Mouse (Mus musculus) T-helper 17 cell (primary cell): ENCODE measurements around the gene Lmtk3.

ENCODE experiments used
- in situ Hi-C, 2 experiments: fragments of 300-600 bp; cut with MboI, MseI; formaldehyde crosslinking; loops; 1 replicate in 1 of 2; 2 replicates in 1 of 2; pipeline ENCODE4 v1.15.1; 2025; ENCODE audit warnings: high pct_unique_total_duplicates in 2 of 2

Gene Lmtk3

DNA sequence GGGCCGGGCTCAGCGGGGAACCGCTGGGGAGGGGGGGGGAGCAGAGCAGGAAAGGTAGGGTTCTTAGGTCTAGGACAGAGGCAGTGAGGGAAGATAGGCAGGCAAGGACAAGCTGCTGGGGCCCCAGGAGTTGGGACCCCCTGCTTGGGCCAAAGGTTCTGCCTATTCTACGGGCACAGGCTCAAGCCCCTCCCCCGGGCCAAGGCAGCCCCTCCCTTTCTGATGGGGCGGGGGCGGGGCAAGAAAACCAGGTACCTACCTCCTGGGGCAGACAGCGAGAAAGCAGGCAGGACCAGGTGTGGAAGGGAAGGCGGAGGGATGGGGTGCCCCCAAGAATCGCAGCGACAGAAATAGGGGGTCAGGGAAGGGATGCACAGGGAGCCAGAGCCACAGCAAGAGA lies 24.9 kb downstream of the Lmtk3 start:
- in situ Hi-C loops: loop anchor here in 1 of 2 experiments (5.0 kb wide), 1 partner anchor 76 kb away; no protein-coding TSS in a partner anchor

- in situ Hi-C loops: loop anchor here in 1 of 2 experiments (5.0 kb wide), 1 partner anchor 77 kb away; no protein-coding TSS in a partner anchor
Observed at GRCm38 (mm10) chr7:45809276-45810075, 25.9 kb downstream of the Lmtk3 start.

DNA sequence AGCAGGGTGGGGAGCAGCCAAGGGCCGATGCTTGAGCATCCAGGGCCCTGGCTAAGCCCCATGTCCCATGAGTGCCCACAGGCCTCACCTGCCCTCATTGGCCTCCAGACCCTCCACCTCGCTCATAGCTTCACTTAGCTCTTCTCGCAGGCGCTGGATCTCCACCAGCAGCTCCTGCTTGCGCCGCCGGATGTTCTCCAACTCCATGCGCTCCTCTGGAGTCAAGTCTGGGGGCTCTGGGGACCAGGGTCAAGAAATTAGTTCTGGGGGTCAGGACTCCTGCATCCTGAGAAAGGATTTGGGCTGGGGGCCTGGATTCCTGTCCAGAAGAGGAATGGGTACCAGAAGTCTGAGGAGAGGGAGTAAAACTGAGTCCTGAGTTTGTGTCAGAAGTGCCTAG lies 29.4 kb downstream of the Lmtk3 start:
- in situ Hi-C loops: no loop called here

DNA sequence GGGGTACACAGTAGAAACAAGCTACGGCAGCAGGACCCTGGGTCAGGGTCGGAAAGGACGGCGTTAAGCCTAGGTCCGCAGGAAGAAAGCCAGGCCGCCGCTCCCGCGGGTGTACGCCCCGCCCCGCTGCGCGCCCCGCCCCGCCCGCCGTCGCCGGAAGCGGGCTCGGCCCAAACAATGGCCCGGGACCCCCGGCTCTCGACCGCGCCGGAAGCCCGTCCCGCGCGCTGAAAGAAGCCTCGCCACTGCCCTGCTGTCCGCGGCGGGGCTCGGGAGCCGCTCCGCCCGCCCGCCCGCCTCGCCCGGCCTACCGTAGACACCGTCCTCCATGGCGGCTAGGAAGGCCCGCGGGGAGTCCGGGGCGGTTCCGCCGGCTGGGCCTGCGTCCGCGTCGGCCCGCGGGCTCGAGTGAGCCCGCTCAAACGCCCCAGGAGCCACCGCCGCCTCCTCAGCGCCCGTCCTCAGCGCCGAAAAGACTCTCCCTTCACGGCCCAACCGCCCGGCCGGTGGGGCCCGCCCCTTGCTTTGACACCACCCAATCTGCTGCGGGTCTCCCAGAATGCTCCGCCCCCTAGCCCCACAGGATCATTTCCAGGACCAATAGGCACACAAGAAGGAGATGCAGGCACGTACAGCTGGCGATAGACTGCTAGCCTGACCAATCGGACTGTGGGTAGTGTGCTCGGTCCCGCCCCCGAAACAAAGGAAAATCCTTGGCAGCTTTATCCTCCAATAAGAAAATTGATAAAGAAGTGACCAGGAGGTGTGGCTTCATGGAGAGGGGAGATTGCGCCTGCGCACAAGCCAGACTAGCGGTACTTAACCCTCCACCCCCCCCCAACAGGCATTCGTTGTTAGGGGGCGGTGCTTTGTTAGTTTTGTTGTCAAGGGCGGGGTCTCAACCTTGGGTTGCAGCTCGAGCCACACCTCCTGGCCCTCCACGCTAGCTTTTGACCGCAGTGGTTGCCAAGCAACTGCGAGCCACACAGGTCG lies 30.5 kb downstream of the Lmtk3 start, which contains the start of gene Cyth2:
TSS of gene Cyth2 (minus strand) at position 795 of the 993 bp plus-strand sequence.
- in situ Hi-C loops: no loop called here

DNA sequence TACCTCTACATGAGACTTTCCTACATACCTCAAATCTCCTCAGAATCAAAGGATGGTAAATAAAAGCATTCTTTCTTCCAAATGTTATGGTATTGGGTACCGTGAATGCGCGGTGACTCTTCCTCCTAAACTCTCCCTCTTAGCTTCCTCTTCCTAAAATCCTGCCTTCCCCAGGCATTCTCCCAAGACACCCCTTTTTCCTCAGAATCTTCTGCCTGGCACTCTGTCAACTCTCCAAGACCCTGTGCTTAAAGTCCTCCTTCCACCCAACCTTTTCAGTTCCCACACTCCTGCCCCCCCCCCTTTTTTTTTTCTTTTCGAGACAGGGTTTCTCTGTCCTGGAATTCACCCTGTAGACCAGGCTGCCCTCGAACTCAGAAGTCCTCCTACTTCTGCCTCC lies 31.3 kb downstream of the Lmtk3 start:
- in situ Hi-C loops: no loop called here

- in situ Hi-C loops: no loop called here
Observed at GRCm38 (mm10) chr7:45815323-45815983, 31.9 kb downstream of the Lmtk3 start.

GRCm38 (mm10) chr7:45815984-45816351 lies 32.4 kb downstream of the Lmtk3 start:
- in situ Hi-C loops: no loop called here

DNA sequence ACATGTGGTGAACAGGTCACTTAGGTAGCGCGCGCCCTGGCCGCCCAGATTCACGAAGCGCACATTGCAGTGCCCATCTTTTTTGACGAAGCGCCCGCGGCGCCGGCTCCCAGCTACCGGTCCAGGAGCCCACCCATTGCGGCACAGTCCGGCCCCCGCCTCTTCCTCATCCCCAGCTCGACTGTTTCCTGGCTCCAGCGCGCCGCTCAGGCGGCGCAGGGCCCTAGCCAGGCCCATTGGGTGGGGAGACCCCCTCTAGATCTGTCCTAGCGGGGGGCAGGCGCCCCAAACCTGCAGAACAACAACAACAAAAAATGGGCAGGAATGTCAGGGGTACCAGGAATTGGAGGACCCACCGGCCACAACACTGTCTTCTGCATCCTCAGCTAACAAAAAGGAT lies 36.3 kb downstream of the Lmtk3 start:
- in situ Hi-C loops: no loop called here

DNA sequence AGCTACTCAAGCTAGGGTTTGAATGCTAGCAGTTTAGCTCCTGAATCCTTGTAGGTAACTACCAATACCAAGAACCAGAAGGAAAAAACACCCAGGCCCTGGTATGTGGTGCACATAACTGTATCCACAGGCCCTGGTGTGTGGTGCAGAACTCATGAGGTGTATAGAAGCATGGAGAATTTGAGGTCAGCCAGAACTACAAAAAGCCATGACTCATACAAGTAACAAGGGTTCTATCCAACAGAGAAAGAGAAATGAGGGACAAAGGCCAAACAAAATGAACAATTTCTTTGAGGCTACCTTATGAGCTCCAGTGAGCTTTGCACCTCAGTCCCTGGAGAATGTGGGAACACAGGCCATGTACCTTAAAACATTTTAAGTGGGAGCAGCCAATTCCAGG lies 37.4 kb downstream of the Lmtk3 start:
- in situ Hi-C loops: no loop called here

GRCm38 (mm10) chr7:45824598-45824997 lies 41.1 kb downstream of the Lmtk3 start, which contains the start of gene Kcnj14:
Gene Kcnj14, minus strand, starts transcription at chr7:45824782.
- in situ Hi-C loops: no loop called here

GRCm38 (mm10) chr7:45826631-45827030 lies 43.1 kb downstream of the Lmtk3 start:
- in situ Hi-C loops: no loop called here

GRCm38 (mm10) chr7:45830427-45831127 lies 47.0 kb downstream of the Lmtk3 start, which contains the start of gene Grwd1:
Gene Grwd1, minus strand, starts transcription at chr7:45830944.
- in situ Hi-C loops: no loop called here

- in situ Hi-C loops: no loop called here
Observed at GRCm38 (mm10) chr7:45831128-45831525, 47.6 kb downstream of the Lmtk3 start.

- in situ Hi-C loops: no loop called here
Observed at GRCm38 (mm10) chr7:45832428-45832827, 48.9 kb downstream of the Lmtk3 start.

- in situ Hi-C loops: no loop called here
Observed at GRCm38 (mm10) chr7:45833148-45833790, 49.7 kb downstream of the Lmtk3 start.

- in situ Hi-C loops: no loop called here
Observed at GRCm38 (mm10) chr7:45833924-45834323, 50.4 kb downstream of the Lmtk3 start.

DNA sequence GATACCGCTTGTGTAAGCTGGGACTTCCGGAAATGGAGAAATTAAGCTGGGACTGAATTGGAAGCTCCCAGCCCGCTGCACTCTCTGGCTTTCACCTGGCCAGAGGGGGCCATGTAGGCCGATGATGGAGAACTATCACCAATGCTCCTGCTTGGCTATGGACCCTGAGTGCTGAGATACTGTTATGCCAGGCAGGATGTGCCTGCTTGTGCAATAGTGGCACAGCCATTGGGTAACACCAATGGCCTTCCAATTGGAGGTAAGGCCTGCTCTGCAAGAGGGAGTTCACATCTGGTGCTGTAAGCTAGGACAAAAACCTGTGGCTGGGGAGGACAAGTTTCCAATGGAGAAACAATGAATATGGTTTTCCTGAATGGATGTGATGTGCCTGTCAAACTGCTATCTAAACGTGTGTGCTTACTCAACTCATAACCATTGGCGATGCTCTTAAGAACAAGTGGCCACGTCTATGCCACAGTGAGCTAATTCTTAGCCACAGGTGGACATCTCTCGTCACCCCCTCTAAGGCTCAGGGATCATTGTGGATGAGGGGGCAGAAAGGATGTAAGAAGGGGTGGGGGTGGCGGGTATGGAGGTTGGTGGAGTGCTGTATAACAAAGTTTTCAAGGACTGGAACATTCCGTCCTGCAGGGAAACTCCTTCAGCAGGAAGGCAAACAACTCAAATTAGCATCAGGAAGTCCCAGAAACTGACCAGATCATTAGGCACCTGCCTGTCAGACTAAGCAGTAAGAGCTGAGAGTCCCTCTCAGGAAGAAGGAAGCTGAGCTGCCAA lies 59.6 kb downstream of the Lmtk3 start:
- in situ Hi-C loops: no loop called here

DNA sequence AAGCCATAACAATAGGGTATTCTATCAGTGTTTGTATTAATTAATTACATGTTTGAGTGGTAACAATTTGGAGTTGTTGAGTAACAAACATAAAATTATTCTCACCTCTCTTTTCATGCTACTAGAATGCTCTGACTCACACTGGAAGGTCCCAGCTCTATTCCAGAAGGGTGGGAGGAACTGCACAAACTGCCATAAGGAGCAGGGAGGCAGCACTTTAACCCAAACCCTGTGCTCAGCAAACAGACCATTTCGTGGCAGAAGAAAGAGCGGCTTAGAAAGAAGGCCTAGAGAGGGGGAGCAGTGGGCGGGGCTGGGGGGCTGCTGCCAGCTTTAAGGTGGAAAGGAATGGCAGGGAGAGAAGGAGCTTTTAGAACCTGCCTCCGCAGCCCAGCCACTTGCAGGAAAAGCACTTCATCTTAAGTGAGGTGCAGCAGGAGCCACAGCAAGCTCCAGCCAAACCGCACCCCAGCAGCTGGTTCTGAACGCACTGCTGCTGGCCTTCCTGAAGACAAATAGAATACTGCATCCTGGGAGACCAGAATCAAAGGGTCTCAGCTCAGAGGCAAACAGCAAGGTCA lies 65.0 kb downstream of the Lmtk3 start:
- in situ Hi-C loops: no loop called here

DNA sequence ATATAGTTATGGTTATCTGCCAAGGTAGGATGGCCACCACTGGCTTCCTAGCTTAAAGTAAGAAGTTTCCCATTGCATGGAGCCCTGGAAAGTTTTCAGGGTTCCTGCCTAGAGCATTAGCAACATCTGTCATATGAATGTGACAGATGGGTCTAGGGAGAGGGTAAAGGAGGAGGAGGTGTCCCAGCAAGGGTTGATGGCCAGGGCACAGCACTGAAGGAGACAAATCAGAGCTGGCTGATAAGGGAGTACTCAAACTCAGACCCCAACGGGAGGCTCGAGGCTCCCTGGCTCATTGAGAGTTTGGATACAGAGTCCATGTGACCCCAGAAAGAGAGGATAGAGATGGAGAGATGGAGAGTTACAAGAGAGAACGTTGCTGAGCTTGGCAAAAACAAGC lies 67.1 kb downstream of the Lmtk3 start:
- in situ Hi-C loops: no loop called here
